Mouse (Mus musculus) layer of hippocampus, adult 2 months (tissue): ENCODE measurements around the gene Cdk17. TPM values are rescaled to one million over a fixed set of nuclear protein-coding genes. Genes with fewer than 3 reads are reported as not detected.

Experiments used
- DNase-seq, 2 experiments: peaks; one replicate each; pipeline ENCODE4 v3.0.0; 2022; ENCODE audit warnings: low spot score in 2 of 2
- H3K27ac ChIP-seq: fragments of 200-600 bp; 2 replicates; pipeline ENCODE4 v1.8.1; 2022
- H3K4me3 ChIP-seq: fragments of 200-600 bp; 2 replicates; pipeline ENCODE4 v1.8.1; 2022; ENCODE audit warnings: mild to moderate bottlenecking
- CTCF ChIP-seq: fragments of 200-600 bp; conservative IDR thresholded peaks from 2 replicates; pipeline ENCODE4 v1.8.1; 2022; ENCODE audit warnings: antibody characterized with exemption, mild to moderate bottlenecking, moderate library complexity
- total RNA-seq, 2 experiments: library from RNA; stranded (reverse); gene quantifications; 2 replicates each; pipeline ENCODE4 v1.2.3; 2021

Cdk17 gene
- total RNA-seq, 2 experiments from 2014 or later = 206 to 219 TPM

GRCm38 (mm10) chr10:93126025-93126424 lies 34.6 kb upstream of the Cdk17 start:
- DNase-seq = no peak
- TF ChIP-seq CTCF = no peak
- H3K27ac ChIP-seq = no peak overlapping the region
- H3K4me3 ChIP-seq = no peak overlapping the region

DNA sequence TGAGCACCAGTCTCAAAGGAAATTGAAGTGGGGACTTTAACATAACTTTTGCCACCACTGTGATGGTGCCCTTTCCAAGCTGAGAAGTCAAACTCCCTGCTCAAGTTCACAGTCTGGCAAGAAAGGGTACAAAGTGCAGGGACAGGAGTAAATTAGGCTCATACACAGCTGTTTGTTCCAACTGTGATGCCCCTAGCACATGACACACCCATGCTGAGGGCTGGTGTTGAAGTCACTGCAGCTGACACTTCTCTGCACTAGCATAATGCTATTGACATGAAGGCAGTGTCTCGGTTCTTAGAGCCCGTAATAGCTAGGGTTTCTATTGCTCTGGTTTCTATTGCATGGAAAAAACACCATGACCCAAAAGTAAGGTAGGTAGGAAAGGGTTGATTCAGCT lies 32.1 kb upstream of the Cdk17 start:
- peak overlapping the region; percentile 39; the same call in 1 of the 2 replicates for H3K27ac ChIP-seq
- TF ChIP-seq CTCF = no peak
- no peak overlapping the region for H3K4me3 ChIP-seq
- DNase-seq = no peak

DNA sequence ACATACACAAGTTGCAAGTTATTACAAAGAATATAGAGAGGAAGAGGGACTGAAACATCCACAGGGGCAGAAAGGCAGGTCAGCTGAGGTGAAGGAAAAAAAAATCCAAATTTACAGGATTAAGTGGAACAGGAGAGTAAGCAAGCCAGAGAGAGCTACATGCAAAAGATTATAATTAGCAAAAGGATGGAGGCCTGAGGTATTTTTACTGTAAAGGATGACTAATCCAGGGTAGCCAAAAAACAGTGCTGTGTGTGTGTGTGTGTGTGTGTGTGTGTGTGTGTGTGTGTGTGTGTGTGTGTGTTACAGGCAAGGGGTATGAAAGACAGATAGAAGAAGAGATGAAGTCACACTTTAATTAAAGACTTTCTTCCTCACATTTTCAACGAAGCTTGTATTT lies 31.3 kb upstream of the Cdk17 start:
- H3K27ac ChIP-seq = peak overlapping the region; percentile 39; the same call in 1 of the 2 replicates
- H3K4me3 ChIP-seq = no peak overlapping the region
- no peak for TF ChIP-seq CTCF
- no peak for DNase-seq

DNA sequence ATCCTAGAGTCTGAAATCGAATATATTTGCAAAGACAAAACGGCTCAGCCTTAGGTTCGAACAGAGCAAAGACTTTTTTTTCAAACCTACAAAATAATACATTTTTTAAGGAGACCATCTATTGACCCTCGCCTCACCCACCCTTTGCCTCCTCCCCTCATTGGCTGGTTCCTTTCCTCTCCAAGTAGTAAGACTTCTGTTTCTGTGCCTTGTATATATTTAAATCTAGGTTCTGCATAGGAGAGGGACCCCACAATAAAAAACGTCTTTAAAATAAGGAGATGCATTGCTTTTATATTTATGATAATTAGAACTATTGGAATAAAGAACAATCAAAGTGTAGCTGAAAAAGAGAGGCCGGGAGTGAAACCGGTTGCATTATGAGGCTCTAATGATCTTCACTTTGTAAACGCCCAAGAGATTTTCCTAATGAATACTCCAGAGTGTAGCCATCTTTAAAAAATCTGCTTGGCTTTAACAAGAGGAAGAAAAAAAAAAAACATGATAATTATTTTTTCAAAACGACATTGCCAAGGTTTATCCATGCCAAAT lies 30.7 kb upstream of the Cdk17 start:
- Histone ChIP-seq H3K27ac (peak overlapping the region; percentile 88), H3K4me3 (no peak overlapping the region)
- TF ChIP-seq CTCF = no peak
- no peak for DNase-seq

GRCm38 (mm10) chr10:93130456-93130940 lies 30.2 kb upstream of the Cdk17 start:
- TF ChIP-seq CTCF = no peak
- peak overlapping the region; percentile 88 for H3K27ac ChIP-seq
- H3K4me3 ChIP-seq = no peak overlapping the region
- peak in 1 of 2 experiments; percentile 72 for DNase-seq

- no peak for DNase-seq
- peak overlapping the region; percentile 43; the same call in 1 of the 2 replicates for H3K27ac ChIP-seq
- no peak for TF ChIP-seq CTCF
- no peak overlapping the region for H3K4me3 ChIP-seq
These were observed 28.7 kb upstream of the Cdk17 start for GRCm38 (mm10) chr10:93131865-93132566.

GRCm38 (mm10) chr10:93138730-93139129 lies 21.9 kb upstream of the Cdk17 start:
- no peak overlapping the region for H3K27ac ChIP-seq
- no peak for DNase-seq
- H3K4me3 ChIP-seq = no peak overlapping the region
- no peak for TF ChIP-seq CTCF

- Histone ChIP-seq H3K4me3 (no peak overlapping the region), H3K27ac (no peak overlapping the region)
- no peak for DNase-seq
- TF ChIP-seq CTCF = no peak
These were observed 19.9 kb upstream of the Cdk17 start for GRCm38 (mm10) chr10:93140778-93141177.

DNA sequence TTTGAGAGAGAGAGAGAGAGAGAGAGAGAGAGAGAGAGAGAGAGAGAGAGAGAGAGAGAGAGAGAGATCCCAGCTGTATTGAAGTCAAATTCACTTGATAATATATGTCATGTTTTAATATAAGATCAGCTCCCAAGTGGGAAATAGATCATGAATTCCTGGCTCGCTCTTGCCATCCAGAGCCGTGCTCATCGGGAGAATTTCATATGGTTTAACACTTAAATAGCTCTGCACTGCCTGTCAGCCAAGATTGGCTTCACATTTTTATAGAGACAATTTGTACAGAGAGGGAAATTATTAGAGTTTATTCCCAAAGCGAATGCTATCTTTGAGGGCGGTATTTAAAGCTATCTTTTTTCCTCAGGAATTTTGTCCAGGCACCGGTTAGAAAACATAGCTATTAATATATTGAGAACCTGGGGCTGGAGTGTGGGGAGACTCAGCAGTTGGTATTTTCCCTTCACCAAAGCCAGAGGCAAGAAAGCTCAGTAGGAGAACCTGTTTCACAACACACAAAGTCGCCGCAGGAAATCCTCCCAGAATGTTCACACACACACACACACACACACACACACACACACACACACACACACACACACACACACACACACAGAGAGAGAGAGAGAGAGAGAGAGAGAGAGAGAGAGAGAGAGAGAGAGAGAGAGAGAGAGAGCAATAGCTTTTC lies 17.9 kb upstream of the Cdk17 start:
- no peak for TF ChIP-seq CTCF
- H3K27ac ChIP-seq = peak overlapping the region; percentile 57; the same call in 1 of the 2 replicates
- DNase-seq = no peak

DNA sequence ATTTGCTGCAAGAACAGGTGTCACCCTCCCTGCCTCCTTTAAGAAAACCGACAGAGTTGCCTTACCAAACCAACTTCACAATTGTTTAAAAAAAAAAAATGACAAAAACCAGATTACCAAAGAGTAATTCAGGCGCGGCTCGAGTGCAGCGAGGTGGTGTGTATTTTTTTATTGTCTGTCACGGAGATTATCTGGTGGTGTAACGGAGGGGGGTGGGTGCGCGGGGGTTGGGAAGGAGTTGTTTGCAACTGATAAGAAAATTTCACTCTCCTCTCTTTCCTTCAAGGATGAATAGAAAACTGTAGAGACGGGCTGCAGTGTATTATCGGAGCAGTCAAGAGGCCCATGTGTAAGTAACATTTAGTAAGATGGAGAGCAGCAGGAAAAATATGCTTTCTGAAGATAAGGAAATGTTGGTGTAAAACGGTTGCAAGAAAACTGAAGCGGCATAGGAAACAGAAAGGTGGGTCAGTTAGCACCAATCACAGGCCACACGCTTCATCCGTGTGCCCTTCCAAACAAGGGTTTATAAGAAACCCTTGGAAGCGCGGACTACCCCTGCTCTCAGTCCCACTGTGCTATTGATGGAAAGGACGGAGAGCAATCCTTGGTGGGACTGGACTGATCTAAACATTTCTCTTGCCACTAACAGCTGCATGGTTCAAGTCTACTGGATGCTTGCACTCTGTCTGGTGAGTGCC lies 17.2 kb upstream of the Cdk17 start:
- TF ChIP-seq CTCF = no peak
- Histone ChIP-seq H3K27ac (peak overlapping the region; percentile 43; the same call in 1 of the 2 replicates), H3K4me3 (peak overlapping the region; percentile 10; the same call in 1 of the 2 replicates)
- no peak for DNase-seq

More for the DNA sequence above, 17.9 kb upstream of the Cdk17 start:
- peak overlapping the region; percentile 13; the same call in 1 of the 2 replicates for H3K4me3 ChIP-seq

GRCm38 (mm10) chr10:93143986-93144314 lies 16.7 kb upstream of the Cdk17 start:
- no peak overlapping the region; the same call in 1 of the 2 replicates for H3K4me3 ChIP-seq
- no peak for DNase-seq
- peak overlapping the region; percentile 43; the same call in 1 of the 2 replicates for H3K27ac ChIP-seq
- no peak for TF ChIP-seq CTCF

GRCm38 (mm10) chr10:93144579-93144978 lies 16.1 kb upstream of the Cdk17 start:
- no peak overlapping the region for H3K4me3 ChIP-seq
- no peak for TF ChIP-seq CTCF
- no peak for DNase-seq
- peak overlapping the region; percentile 53; the same call in 1 of the 2 replicates for H3K27ac ChIP-seq

GRCm38 (mm10) chr10:93145088-93145487 lies 15.6 kb upstream of the Cdk17 start:
- Histone ChIP-seq H3K4me3 (no peak overlapping the region), H3K27ac (no peak overlapping the region)
- DNase-seq = peak in 1 of 2 experiments; percentile 47
- no peak for TF ChIP-seq CTCF
